Mouse (Mus musculus) yolk sac, embryonic 10.5 days (tissue): ENCODE measurements at regions not wholly inside any gene's neighbourhood (a gene's known extent, or its start where the extent isn't known, plus 50 kb on each side); places are given as distances from the start of the nearest gene placed in this dataset.

Experiments
- DNase-seq: peaks from one replicate; pipeline ENCODE4 v3.0.0-alpha.2; 2017; ENCODE audit warnings: low spot score

DNA sequence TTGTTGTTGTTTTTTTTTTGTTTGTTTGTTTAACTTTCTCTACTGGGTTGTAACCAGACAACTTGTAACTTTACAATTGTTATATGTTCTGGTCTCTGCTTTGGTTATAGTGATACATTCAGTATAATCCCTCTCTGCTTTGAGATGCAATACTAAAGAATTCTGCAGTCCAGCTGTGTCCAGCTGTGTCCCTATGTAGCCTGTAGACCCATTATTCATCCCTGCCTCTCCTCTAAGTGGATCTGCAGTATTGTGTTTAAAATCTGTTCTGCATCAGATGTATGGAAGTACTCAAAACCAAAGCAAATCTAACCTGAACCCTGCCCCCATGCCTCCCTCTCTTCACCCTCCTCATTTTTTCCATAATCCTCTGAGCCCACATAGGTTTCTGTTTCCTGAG, 279.6 kb downstream of the Rps29 start:
- no peak for DNase-seq

DNA sequence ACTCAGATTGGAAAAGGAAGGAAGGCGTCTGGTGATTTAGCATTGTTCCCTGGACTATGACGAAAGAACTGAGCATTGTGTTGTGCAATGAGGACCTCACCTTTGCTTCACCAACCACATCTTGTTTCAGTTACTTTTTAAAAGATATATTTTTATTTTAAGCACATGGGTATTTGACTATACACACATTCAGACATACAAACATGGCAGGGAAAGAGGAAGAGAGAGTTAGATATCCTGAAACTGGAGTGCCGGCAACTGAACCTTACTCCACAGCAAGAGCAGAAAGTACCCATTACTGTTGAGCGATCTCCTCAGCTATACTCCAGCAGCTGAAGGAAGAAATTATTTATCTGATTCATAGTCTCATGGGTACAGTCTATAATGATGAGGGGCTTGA, 287.7 kb downstream of the Rps29 start:
- DNase-seq, result no peak

DNA sequence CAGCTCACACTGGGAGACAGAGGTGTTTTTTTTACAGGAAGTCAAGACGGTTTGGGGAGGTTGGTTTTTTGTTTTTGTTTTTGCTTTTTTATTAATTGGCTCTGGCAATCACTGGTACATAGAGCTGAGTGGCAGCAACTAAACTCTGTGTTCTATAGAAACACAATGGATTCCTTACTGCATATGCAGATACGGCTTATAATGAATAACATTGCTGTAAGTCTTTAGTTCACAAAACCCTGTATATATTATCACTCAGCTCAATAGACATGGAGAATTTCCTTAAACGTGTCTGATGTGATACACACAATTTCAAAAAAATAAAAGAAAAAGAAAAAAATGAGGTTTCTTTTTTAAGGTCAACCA, 296.0 kb downstream of the Rps29 start:
- DNase-seq, result no peak

DNA sequence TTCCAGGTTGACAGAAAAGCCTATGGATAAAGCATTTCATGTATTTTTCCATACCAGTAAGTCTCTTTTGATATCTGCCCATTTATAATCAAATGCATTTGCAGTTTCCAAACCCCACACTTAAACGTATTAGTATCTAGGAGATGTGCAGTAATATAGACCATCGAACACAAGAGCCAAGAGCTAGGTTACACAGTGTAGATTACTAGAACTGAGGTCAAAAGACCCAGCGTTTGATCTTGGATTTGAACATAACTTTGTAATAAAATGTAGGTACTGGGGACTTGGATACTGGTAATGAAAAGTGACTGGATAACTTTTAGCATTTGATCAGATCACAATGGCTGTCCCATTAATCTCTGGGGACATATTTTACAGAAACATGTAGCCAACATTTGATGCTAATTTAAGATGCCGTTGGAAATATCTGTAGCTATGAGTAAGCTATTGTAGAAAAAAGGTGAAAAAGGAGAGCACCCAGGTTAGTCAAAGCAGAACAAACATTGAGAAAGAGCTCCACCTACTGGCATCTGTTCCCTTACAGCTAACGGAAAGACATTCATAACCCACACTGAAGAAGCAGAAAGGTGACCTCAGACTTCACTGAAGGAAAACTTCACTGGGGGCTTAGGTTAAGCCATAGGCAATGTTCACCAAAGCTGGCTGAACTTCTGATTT, 296.5 kb downstream of the Rps29 start:
- peak; percentile 9 for DNase-seq

DNA sequence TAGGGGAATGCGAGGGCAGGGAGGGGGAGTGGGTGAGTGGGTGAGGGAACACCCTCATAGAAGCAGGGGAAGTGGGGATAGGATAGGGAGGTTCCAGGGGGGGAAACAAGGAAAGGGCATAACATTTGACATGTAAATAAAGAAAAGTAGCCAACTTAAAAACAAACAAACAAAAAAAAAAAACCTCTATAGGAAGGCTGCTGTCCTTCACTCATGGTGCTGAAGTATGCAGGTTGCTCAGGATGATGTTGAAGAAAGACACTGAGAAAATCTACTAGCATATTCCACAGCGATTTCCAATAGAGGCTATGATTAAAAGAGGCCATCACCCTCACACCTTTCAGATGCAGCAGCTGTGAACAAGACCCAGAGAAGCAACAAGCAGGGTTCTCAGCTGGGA, 298.7 kb downstream of the Rps29 start:
- no peak for DNase-seq

DNA sequence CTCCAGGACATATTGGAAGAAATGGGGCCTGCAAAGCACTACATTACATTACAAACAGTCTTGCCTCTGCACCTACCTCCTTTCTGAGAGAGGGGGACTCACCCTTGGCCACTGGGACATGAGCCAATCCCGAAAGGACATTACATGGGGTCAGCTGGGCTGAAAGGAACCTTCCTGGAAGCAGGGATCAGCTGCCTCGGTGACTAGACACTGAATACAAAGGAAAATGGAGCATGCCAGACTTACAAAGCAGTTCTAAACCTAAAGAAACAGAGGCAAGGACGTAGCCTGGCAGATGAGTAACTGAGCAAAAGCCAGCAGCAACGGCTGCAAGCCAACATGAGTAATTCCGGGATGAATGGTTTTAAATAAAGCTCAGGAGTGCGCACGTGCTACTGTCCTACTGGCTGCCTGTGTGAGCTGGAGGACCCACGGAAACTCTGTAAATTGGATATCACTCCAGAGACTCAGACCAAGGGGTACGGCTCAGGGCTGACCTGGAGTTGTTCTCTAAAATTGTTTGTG, 309.3 kb downstream of the Rps29 start:
- DNase-seq, result no peak

DNA sequence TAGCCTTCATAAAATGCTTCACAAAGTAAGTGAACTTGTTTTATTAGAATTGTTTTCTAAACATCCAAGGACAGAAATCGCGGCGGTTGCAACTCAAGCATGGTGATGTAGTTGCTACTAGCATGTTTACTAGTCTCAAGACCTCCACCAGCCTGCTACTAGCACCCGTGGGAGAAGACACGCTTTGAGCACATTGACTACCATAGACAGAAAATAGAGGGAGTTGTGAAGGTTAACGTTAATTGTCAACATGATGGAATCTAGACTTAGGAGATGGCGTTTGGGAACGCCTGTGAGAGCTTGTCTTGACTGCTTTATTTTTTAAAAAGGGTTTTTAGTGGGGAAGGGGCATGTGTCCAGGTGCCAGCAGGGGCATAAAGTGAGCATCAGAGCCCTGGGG, 318.2 kb downstream of the Rps29 start:
- no peak for DNase-seq

DNA sequence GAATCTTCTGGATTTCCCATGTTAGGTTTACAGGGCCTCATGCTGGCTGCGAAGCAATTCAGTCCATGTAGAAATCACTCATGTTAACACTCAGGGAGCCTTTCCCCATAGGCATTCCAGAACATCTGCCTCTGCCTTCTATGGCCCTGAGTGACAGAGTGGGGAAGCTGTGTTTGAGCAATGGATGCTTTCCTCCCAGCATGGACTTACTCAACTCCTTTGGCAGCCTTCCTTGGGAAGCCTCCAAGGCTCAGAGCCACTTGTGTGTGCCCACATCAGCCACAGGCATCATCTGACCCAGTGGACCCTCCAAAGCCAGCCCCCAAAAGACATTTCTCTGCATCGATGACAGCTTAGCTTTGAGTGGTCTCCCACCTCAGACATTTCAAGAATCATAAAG, 318.8 kb downstream of the Rps29 start:
- DNase-seq, result no peak

DNA sequence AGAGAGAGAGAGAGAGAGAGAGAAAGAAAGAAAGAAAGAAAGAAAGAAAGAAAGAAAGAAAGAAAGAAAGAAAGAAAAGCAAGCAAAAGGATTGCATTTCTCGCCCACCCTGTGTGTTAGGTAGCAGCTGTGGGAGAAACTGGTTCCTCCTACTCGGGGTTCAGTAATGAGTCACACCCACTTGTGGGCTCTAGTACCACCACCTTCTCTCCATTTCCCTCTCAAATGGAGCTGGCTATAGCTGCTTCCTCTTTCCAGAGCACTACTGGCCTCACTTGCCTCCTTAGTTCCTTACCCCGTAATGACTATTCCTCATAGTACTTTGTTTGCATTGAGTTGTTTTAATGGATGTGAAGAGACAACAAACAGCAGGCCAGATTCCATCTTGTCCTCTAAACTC, 323.0 kb downstream of the Rps29 start:
- DNase-seq, result no peak

DNA sequence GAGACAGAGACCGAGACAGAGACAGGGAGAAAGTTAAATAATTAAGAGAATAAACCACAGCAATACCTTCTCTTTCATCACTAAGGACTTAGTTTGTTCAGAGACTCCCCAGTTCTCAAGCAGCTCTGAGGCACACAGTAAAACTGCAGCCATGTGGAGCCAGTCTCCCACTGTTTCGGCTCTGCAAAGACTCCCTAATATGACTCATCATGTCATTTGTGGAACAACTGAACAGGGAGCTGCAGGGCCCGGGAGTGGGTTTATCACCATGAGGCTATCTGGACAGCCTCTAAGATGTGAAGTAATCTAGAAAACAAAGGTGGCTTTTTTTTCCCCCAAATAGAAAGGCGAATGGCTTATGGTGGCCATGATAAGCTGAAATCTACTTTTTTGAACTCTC, 325.1 kb downstream of the Rps29 start:
- DNase-seq, result no peak

DNA sequence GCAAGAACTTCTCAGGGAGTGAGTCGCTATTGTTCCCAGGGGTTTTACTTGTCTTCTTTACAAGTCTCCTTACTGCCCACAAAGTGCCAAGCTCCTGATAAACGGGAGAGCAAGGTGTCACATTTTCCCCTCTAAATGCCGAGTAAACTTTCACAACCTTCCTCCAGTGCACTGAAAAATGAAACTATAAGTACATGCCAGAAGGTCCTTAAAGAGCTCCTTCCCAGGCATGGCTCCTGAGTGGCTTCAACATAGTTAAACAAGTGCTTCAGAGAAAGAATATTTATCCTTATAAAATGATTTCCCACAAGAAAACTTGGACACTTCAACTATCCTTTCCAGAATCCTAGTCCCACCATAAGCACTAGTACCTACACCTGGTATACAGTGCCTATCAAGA, 329.6 kb downstream of the Rps29 start:
- DNase-seq, result no peak

DNA sequence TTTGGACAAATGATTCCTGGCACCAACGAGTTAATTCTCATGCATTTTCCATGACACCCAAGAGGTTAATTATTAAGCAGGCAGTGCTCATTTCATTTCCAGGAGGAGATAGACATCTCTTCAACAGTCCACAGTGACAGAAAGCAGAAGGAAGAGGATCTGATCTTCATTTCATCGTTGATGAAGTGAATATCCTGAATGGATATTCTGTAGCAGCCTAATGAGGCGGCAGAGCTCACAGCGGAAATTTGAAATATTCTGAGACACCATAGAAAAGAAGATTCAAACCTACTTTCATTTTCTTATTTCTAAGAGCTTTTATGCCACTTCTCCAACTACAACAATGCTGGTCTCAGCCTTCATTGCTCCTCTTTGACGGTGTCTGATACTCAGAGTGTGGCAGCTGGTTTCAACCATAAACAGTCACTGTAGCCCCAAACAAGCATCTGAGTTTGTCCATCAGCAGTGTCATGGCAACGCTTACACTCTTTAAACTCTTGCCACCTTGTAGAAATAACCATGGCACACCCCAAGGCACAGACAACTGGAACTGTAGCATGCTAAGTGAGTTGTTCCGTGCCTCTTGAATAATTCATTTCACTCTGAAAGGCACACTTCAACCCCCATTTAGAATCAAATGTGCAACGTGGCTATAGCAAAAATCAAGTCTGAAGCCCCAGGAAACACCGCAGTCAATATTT, 331.3 kb downstream of the Rps29 start:
- no peak for DNase-seq

DNA sequence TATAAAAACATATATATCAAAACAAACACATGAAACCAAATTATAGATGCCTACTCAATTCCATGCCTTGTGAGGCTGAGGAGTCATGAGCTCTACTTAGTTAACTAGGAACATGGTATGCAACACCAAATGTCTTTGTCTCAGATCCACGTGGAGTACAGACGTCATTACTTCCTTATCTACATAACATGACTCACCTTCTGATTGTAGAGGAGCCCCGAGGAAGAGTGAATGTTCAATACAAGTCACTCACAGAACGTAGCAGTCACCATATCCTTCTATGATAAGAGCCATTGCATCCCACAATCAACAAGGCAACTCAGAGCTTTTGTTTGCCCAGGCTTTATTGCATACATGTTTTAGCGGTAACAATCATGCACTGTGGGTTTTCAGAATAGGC, 364.6 kb downstream of the Rps29 start:
- no peak for DNase-seq

DNA sequence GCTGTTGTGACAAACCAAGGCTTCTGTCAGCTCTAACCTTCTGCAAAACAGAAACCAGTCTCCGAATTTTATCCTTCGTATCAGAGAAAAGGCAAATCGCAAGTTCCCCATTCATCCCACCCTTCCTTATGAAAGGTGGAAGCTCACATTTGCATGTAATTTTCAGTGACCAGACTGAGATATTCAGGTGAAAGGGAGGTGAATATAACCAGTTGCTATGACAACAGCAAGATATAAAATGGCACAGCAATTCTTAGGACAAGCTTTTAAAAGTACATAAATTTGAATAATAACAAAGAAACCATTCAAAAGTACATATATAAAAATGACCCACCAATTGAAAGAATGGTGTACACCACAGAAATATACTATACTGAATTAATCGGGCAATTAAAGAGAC, 375.4 kb downstream of the Rps29 start:
- DNase-seq, result no peak

DNA sequence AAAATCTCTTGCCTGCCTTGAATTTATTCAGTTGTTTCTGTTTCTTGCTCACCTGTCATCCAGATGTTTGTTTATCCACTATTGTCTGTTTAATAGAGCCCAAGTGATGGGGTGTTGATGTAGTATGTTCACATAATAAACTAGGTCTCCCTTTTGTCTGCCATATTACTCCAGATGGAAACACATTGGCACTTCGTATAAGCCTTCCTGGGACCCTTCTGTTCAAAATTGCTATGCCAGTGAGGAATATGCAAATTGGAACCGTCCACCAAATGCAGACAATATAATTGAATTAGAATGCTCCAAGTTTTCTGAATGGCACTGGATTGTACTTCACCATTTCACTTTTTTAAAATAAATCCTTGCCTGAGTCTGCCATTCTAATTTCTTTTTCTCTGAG, 383.5 kb downstream of the Rps29 start:
- DNase-seq, result no peak

DNA sequence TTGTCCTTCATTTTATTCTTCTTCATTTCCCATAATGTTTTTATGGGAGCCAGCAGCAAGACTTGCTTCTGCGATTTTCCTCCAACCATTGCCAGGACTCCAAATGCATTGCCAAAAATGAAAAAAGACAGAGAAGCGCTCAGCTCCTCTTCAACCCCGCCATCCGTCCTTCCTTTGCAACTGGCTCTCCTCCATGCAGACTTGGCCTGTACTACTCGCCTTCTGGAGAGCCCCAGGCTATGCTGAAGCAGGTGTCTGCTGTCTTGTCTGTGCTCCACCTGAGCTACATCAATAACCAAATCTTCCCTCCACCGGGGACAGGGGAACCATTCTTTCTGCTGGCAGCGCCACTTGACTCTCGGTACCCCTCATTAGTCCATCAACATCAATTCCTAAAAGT, 384.2 kb downstream of the Rps29 start:
- DNase-seq, result no peak

DNA sequence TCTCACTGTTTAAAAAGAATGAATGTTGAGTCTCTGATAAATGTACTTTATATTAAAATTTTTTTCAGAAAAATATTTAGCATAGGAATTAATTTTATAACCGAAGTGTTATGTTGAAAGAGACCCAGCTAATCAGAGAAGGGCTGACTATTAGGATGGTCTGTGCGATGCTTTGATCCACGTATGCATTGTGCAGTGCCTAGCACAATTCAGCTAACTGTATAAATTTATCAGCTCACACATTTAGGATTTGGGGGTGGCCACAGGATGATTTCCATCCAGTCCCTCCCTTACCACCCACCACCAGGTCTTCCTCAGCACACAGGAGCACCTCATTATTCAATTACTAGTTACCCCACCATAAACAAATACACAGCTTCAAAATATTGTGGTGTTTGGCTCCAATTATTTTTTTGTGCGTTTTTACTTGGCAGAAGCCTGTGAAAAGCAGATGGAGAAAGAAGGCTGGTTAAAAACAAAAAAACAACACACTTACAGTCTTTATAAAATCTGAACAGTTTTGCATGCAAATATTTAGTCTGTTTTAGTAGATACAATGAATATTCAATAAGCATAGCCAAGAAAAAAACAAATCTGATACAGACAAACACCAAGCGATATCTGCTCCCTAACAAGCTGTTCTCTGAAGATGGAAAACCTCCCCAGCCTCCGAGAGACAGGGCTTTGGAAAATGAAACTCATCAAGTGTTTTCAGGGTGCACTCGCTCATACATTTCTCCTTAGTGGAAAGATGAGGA, 400.5 kb downstream of the Rps29 start:
- no peak for DNase-seq

DNA sequence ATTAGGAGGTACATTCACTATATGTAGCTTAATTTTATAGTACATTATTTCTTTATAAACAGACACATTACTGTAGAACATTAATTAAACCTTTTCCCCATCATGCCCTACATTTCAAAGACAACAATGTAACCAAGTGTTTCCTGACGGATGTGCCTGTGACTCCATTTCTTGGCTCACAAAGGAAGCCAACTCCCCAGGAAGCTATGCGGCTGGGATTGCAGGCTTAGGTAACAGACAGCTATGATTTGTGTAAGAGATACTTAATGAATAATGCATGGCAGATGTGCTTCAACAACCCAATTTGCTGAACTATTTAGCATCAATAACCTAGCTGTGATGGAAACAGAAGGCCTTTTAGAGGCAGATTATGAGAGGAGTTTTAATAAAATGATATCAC, 430.1 kb downstream of the Rps29 start:
- no peak for DNase-seq

DNA sequence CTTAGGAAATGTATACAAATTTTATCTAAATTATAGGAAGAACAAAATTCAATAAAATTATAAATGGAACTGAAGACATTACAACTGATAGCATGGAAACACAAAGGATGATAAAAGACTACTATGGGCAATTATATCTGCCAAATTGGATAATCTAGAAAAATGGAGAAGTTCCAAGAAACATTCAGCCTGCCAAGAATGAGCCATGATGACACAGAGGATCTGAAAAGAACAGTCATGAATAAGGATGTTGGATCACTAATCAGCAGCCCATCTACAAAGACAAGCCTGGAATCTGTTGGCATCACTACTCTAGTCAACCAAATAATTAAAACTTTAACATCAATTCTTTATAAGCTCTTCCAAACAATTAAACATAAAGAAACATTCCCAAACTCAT, 440.0 kb downstream of the Rps29 start:
- no peak for DNase-seq

DNA sequence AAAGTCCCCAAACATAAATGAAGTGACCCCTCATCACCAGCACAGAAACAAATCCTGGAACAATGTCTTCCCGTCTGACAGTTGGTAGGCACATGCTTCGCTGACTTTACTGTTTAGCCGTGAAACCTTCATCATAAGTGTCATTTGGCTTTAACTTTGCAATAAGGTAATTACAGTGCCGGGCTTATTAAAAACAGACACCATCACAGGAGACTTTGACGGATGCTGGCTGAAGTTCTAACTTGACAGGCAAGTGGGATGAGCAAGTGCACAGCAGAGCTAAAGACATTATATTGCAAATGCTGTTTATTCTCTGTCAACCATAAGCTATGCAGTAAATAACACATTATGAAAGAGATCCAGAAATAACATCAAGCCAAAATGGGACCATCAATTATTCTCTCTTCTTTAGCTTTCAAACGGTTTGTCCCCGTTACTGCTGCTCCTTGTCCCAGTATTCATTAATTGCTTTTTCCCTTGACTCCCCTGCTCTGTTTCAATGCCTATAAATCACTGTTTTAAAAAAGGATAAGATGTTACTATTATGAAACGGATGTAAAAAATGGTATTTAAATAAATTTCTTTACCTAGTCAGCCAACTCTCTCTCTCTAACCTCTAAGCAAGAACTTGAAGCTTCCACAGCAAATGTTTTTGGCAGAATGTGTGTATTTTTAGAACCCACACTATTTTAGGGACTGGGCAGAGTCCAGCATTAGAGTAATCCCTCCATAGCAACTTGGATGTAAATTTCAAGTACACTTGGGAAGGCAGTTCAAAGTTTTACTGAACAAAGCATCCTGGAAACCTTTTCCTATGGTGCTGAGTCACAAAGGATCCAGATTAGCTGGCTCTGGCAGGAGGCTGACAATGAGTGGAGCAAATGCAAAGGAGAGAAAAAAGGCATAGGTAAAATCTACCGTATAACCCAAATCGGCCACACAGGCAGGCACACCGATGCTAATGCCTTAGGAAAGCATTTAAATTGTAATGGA, 464.4 kb downstream of the Rps29 start:
- DNase-seq, result no peak

DNA sequence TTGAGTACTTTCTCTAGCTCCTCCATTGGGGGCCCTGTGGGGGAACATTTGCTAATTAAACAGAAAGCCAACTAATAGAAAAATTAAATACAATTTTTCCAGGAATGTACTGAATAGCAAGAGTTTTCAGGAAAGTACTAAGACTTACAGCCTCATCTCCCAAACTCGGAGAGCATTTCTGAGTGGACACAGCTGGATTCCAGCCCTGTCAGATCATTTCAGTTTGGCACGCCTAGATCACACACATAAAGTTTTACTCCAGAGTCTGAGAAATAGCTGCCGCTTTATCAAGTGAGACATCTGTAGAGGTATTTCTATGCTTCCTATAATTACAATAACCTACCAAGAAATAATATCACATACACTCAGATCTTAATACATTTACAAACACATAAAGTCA, 470.7 kb downstream of the Rps29 start:
- DNase-seq, result no peak

DNA sequence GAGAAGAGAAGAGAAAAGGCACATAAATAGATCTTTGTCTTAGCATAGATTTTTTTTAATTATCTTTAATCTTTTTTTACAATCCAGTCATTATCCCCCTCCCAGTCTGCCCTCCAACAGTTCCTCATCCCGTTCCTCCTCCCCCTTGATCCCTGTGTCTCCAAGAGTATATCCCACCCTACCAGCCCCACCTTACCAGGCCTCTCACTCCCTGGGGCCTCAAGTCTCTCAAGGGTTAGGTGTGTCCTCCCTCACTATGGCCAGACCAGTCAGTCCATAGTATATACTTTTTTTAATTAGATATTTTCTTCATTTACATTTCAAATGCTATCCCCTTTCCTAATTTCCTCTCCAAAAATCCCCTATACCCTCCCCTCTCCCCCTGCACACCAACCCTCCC, 475.1 kb downstream of the Rps29 start:
- DNase-seq, result no peak
